Mouse (Mus musculus): ENCODE results near the gene Cebpb. TPM values are rescaled to one million over a fixed set of nuclear protein-coding genes. Genes with fewer than 3 reads are reported as not detected.

Cebpb gene
- polyA plus RNA-seq, 1 experiment from 2014 or later = 2.3 TPM

DNA sequence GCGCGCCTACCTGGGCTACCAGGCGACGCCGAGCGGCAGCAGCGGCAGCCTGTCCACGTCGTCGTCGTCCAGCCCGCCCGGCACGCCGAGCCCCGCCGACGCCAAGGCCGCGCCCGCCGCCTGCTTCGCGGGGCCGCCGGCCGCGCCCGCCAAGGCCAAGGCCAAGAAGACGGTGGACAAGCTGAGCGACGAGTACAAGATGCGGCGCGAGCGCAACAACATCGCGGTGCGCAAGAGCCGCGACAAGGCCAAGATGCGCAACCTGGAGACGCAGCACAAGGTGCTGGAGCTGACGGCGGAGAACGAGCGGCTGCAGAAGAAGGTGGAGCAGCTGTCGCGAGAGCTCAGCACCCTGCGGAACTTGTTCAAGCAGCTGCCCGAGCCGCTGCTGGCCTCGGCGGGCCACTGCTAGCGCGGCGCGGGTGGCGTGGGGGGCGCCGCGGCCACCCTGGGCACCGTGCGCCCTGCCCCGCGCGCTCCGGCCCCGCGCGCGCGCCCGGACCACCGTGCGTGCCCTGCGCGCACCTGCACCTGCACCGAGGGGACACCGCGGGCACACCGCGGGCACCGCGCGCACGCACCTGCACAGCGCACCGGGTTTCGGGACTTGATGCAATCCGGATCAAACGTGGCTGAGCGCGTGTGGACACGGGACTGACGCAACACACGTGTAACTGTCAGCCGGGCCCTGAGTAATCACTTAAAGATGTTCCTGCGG is 945 bp downstream of the Cebpb start, which contains the start of gene Tmem189:
TSS of gene Tmem189 (minus strand) at position 322 of the 718 bp plus-strand sequence.
- Histone ChIP-seq H3K9ac (peak within 1 kb of the TSS; percentile 70), H3K36me3 (no peaks in the 10 kb centered on the region), H3K9me3 (no peaks in the 10 kb centered on the region), H3K27ac (no peak within 1 kb of the TSS), H3K4me3 (peak within 1 kb of the TSS; percentile 73), H3K4me1 (peaks cover 16% of the 10 kb centered on the region), H3K4me2 (replicated peaks) (peak within 1 kb of the TSS; percentile 96), H3K27me3 (peaks cover 61% of the 10 kb centered on the region)
- under 1% methylated on average over 85 of the region's 99 CpGs for WGBS
- ATAC-seq (ENCODE audit: low FRiP score, low read depth) = no peak

DNA sequence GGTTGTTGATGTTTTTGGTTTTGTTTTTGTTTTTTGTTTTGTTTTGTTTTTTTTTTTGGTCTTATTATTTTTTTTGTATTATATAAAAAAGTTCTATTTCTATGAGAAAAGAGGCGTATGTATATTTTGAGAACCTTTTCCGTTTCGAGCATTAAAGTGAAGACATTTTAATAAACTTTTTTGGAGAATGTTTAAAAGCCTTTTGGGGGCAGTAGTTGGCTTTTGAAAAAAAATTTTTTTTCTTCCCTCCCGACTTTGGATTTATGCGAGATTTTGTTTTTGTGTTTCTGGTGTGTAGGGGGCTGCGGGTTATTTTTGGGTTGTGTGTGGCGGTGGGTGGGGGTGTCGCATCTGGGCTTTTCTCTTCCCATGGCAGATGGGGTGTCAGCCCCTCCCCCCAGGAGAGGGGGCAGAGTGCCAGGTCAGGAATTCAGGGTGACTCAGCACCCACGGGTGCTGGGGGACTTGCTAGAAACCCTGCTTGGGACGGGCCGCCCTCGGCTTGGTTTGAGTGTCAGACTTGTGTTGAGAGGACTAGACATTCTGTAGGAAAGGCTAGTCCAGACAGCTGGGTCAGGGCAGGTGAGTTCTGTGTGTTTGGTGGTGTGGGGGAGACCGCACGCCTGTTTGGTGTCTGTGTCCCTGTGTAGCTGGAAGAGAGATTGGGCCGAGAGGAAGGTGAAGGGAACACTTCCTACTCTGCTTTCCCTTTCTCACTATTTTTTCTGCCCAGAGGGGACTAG is 1.7 kb downstream of the Cebpb start:
- Histone ChIP-seq H3K9ac (peak overlapping the region; percentile 21; the same call in 1 of the 2 replicates), H3K4me1 (peaks cover 16% of the 10 kb centered on the region), H3K9me3 (peaks cover 5% of the 10 kb centered on the region; the same call in 1 of the 2 replicates), H3K27me3 (peaks cover 60% of the 10 kb centered on the region), H3K4me2 (replicated peaks) (peak overlapping the region; percentile 96), H3K36me3 (no peaks in the 10 kb centered on the region), H3K27ac (no peak overlapping the region), H3K4me3 (peak overlapping the region; percentile 73)
- 55% methylated on average over 15 of the region's 15 CpGs for WGBS
- no peak for ATAC-seq (ENCODE audit: low FRiP score, low read depth)

DNA sequence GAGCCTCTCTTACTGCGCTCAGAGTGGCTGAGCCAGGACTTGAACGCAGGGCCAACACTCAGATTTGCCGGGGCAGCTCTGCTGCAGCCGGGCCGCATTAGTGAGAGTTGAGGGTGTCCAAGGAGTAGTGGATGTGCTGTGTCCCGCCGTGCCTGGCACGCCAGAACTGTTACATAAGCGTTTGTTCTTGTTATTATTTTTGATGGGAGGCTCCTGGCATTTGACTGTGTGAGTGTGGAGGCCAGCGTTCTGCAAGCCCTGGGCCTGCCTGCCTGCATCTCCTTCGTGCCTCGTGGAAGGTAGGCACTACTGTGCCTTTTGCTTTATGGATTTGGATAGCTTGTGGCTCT is 2.2 kb downstream of the Cebpb start:
- ATAC-seq (ENCODE audit: low FRiP score, low read depth) = no peak
- H3K9me3 ChIP-seq = peaks cover 6% of the 10 kb centered on the region; the same call in 1 of the 2 replicates
- H3K4me2 ChIP-seq (replicated peaks) = peak overlapping the region; percentile 44
- no peak overlapping the region for H3K27ac ChIP-seq
- H3K9ac ChIP-seq = 0 out of 2 replicates have a peak overlapping the region, but pooled peaks have one; percentile 21
- WGBS = 83% methylated on average over 12 of the region's 12 CpGs
- peaks cover 56% of the 10 kb centered on the region for H3K27me3 ChIP-seq
- H3K36me3 ChIP-seq = no peaks in the 10 kb centered on the region
- peaks cover 17% of the 10 kb centered on the region for H3K4me1 ChIP-seq
- H3K4me3 ChIP-seq = peak overlapping the region; percentile 28; the same call in 1 of the 2 replicates

- Histone ChIP-seq H3K27ac (no peak overlapping the region), H3K9ac (no peak overlapping the region), H3K4me2 (replicated peaks) (no peak overlapping the region), H3K4me3 (no peak overlapping the region), H3K27me3 (peaks cover 53% of the 10 kb centered on the region), H3K4me1 (peaks cover 22% of the 10 kb centered on the region), H3K9me3 (peaks cover 6% of the 10 kb centered on the region; the same call in 1 of the 2 replicates), H3K36me3 (no peaks in the 10 kb centered on the region)
- WGBS = 89% methylated on average over 6 of the region's 6 CpGs
- ATAC-seq (ENCODE audit: low FRiP score, low read depth) = no peak
Observed at GRCm38 (mm10) chr2:167691410-167691809, 2.7 kb downstream of the Cebpb start.

DNA sequence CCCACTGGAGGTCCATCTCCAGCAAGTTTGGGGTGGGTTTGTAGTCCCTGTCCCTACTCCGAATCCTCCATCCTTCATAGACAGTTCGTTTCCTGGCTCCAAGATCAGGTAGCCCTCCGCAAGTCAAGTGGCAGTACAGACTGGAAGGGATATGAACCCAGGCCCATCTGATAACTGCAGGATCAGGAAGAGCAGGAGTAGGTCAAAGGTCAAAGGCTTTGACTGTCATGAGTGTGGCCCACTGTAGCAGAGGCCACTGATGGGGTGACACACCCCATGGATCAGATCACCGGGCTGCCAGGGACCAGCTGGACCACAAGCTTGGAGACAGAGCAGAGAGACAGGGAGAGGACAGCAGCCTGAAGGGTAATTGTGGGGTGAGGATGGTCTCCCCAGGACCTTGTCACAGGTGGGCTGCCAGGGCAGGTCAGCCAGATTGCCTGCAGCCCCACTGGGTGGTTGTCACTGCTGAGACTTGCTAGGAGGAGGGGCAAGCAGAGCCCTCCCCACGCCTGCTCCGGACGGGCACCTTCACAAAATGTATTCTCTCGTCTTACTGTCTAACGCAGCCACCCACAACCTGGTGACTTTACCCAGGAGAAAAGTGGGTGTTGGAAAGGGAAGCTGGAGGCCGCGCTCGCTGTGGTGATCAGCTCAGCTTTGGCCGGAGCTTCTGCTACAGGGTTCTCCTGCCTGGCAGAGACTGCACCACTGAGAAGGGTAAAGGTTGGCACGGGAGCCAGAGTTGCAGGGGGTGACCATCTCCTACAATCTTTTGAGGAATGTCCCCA is 3.4 kb downstream of the Cebpb start:
- Histone ChIP-seq H3K4me3 (no peak overlapping the region), H3K27ac (no peak overlapping the region), H3K4me1 (peaks cover 24% of the 10 kb centered on the region), H3K36me3 (no peaks in the 10 kb centered on the region), H3K27me3 (peaks cover 47% of the 10 kb centered on the region), H3K9ac (no peak overlapping the region), H3K4me2 (replicated peaks) (no peak overlapping the region), H3K9me3 (peaks cover 6% of the 10 kb centered on the region; the same call in 1 of the 2 replicates)
- no peak for ATAC-seq (ENCODE audit: low FRiP score, low read depth)
- 87% methylated on average over 14 of the region's 14 CpGs for WGBS

DNA sequence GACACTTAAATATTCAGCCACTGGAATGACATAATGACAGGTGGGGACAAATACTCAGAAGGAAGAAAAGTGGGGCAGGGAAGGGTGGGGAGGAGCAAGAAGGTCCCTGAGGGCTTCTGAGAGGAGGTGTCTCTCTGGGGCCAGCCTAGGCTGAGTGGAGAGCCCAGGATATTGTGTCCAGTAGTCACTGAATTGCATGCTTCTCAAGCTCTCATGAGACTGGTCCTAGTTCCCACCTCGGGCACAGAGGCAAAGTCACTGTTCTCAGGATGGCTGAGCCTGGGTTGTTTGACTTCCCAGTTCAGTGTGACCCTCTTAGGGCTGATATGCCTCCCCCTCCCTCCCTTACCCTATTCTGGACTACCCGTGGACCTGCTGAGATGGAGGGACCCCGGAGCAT is 4.1 kb downstream of the Cebpb start:
- Histone ChIP-seq H3K4me2 (replicated peaks) (no peak overlapping the region), H3K27me3 (peaks cover 39% of the 10 kb centered on the region), H3K27ac (no peak overlapping the region), H3K4me3 (no peak overlapping the region), H3K4me1 (peaks cover 24% of the 10 kb centered on the region), H3K36me3 (no peaks in the 10 kb centered on the region), H3K9me3 (peaks cover 6% of the 10 kb centered on the region; the same call in 1 of the 2 replicates), H3K9ac (no peak overlapping the region)
- 68% methylated on average over 3 of the region's 3 CpGs for whole genome bisulfite sequencing
- no peak for ATAC-seq (ENCODE audit: low FRiP score, low read depth)

GRCm38 (mm10) chr2:167693540-167693939 is 4.8 kb downstream of the Cebpb start:
- H3K9me3 ChIP-seq = peaks cover 6% of the 10 kb centered on the region; the same call in 1 of the 2 replicates
- no peak overlapping the region for H3K4me2 ChIP-seq (replicated peaks)
- no peak overlapping the region for H3K4me3 ChIP-seq
- H3K27me3 ChIP-seq = peaks cover 34% of the 10 kb centered on the region
- H3K9ac ChIP-seq = no peak overlapping the region
- no peaks in the 10 kb centered on the region for H3K36me3 ChIP-seq
- 84% methylated on average over 2 of the region's 2 CpGs for WGBS
- H3K27ac ChIP-seq = no peak overlapping the region
- peaks cover 24% of the 10 kb centered on the region for H3K4me1 ChIP-seq
- no peak for ATAC-seq (ENCODE audit: low FRiP score, low read depth)

DNA sequence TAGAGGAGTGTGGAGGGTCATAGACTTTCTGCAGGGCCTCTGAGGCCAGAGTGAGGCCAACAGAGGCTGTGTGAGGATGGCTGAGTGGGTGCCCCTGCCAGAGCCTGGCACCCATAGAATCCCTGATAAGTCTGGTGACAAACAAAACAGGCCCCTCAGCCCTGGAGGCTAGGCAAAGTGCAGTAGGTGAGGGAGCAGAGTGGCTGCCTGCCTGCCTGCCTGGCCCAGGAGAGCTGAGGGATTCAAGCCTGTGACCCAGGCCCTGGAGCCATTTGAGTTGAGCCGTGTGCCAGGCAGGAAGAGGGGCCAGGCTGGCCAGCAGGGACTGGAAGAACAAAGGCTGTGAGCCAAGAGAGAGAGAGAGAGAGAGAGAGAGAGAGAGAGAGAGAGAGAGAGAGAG is 5.5 kb downstream of the Cebpb start:
- ATAC-seq (ENCODE audit: low FRiP score, low read depth) = no peak
- Histone ChIP-seq H3K4me1 (peaks cover 23% of the 10 kb centered on the region), H3K9me3 (peaks cover 6% of the 10 kb centered on the region; the same call in 1 of the 2 replicates), H3K27ac (no peak overlapping the region), H3K4me3 (no peak overlapping the region), H3K36me3 (no peaks in the 10 kb centered on the region), H3K4me2 (replicated peaks) (no peak overlapping the region), H3K9ac (no peak overlapping the region), H3K27me3 (peaks cover 32% of the 10 kb centered on the region)
- 60% methylated on average over 1 of the region's 1 CpGs for WGBS

- H3K9ac ChIP-seq = no peak overlapping the region
- WGBS = 92% methylated on average over 7 of the region's 7 CpGs
- H3K4me2 ChIP-seq (replicated peaks) = no peak overlapping the region
- no peak for ATAC-seq (ENCODE audit: low FRiP score, low read depth)
- peaks cover 25% of the 10 kb centered on the region for H3K27me3 ChIP-seq
- peaks cover 6% of the 10 kb centered on the region; the same call in 1 of the 2 replicates for H3K9me3 ChIP-seq
- peaks cover 16% of the 10 kb centered on the region for H3K4me1 ChIP-seq
- no peaks in the 10 kb centered on the region for H3K36me3 ChIP-seq
- no peak overlapping the region for H3K4me3 ChIP-seq
- no peak overlapping the region for H3K27ac ChIP-seq
Observed at GRCm38 (mm10) chr2:167694963-167695362, 6.2 kb downstream of the Cebpb start.

DNA sequence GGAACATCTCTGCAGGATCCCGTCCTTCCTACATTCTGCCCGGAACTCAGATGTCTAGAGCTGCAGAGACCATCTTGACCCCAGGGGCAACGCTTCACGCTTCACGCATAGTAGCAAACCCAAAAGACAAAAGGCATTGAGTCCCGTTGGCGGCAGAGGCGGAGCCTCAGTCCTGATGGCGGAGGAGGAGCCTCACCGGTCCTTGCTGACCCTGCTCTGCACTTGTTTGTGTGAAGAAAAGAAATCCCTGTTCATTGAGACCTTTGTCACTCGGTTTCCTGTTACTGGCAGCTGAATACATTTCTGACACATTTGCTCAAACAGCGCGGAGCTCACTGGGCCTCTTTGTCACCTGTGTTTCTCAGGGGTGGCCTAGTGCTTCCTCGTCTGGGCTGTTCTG is 6.8 kb downstream of the Cebpb start:
- whole genome bisulfite sequencing = 82% methylated on average over 14 of the region's 14 CpGs
- Histone ChIP-seq H3K27ac (no peak overlapping the region), H3K4me2 (replicated peaks) (no peak overlapping the region), H3K9ac (no peak overlapping the region), H3K4me1 (peaks cover 13% of the 10 kb centered on the region), H3K9me3 (peaks cover 6% of the 10 kb centered on the region; the same call in 1 of the 2 replicates), H3K27me3 (peaks cover 21% of the 10 kb centered on the region), H3K36me3 (no peaks in the 10 kb centered on the region), H3K4me3 (no peak overlapping the region)
- ATAC-seq (ENCODE audit: low FRiP score, low read depth) = no peak

GRCm38 (mm10) chr2:167696143-167696542 is 7.4 kb downstream of the Cebpb start:
- 53% methylated on average over 7 of the region's 7 CpGs for WGBS
- Histone ChIP-seq H3K27ac (no peak overlapping the region), H3K4me2 (replicated peaks) (no peak overlapping the region), H3K36me3 (no peaks in the 10 kb centered on the region), H3K9ac (no peak overlapping the region), H3K4me1 (peaks cover 7% of the 10 kb centered on the region; the same call in 1 of the 2 replicates), H3K27me3 (peaks cover 15% of the 10 kb centered on the region), H3K4me3 (no peak overlapping the region), H3K9me3 (peaks cover 6% of the 10 kb centered on the region; the same call in 1 of the 2 replicates)
- ATAC-seq (ENCODE audit: low FRiP score, low read depth) = no peak

Measured in limb, embryonic 13.5 days (tissue).